Mouse (Mus musculus): ENCODE results near the gene Coq8b. TPM values are rescaled to one million over a fixed set of nuclear protein-coding genes. Genes with fewer than 3 reads are reported as not detected.

The Coq8b gene
- total RNA-seq (2022), result 10 to 100 TPM; 38.9 to 48.4 (median 42.6) TPM

- peak; percentile 90 to 93 for DNase-seq (ENCODE audit: low spot score in 2 of 2)
These were observed at the start of gene Coq8b for GRCm38 (mm10) chr7:27232781-27233281. Gene Coq8b, plus strand, starts transcription at chr7:27233023.

- no peak for DNase-seq (ENCODE audit: low spot score in 2 of 2)
These were observed 47.9 kb upstream of the Coq8b start for GRCm38 (mm10) chr7:27184964-27185363.

- no peak for DNase-seq (ENCODE audit: low spot score in 2 of 2)
These were observed 46.8 kb upstream of the Coq8b start for GRCm38 (mm10) chr7:27185986-27186385.

- DNase-seq (ENCODE audit: low spot score in 2 of 2), result no peak
These were observed 43.4 kb upstream of the Coq8b start for GRCm38 (mm10) chr7:27189271-27189931.

- DNase-seq (ENCODE audit: low spot score in 2 of 2), result no peak
These were observed 40.4 kb upstream of the Coq8b start for GRCm38 (mm10) chr7:27192434-27192833.

- DNase-seq (ENCODE audit: low spot score in 2 of 2), result no peak
These were observed 39.1 kb upstream of the Coq8b start for GRCm38 (mm10) chr7:27193731-27194130.

GRCm38 (mm10) chr7:27195681-27196611 lies 36.9 kb upstream of the Coq8b start, which contains the start of the genes BC024978 and Snrpa:
Gene BC024978, plus strand, starts transcription at chr7:27195781.
Gene Snrpa, minus strand, starts transcription at chr7:27196271.
- peak; percentile 99 to 100 for DNase-seq (ENCODE audit: low spot score in 2 of 2)

GRCm38 (mm10) chr7:27197136-27197535 lies 35.7 kb upstream of the Coq8b start:
- no peak for DNase-seq (ENCODE audit: low spot score in 2 of 2)

- DNase-seq (ENCODE audit: low spot score in 2 of 2), result no peak
These were observed 35.2 kb upstream of the Coq8b start for GRCm38 (mm10) chr7:27197634-27198033.

- no peak for DNase-seq (ENCODE audit: low spot score in 2 of 2)
These were observed 34.5 kb upstream of the Coq8b start for GRCm38 (mm10) chr7:27198355-27198754.

- no peak for DNase-seq (ENCODE audit: low spot score in 2 of 2)
These were observed 34.0 kb upstream of the Coq8b start for GRCm38 (mm10) chr7:27198779-27199178.

GRCm38 (mm10) chr7:27203730-27204449 lies 28.9 kb upstream of the Coq8b start:
- no peak for DNase-seq (ENCODE audit: low spot score in 2 of 2)

- no peak for DNase-seq (ENCODE audit: low spot score in 2 of 2)
These were observed 20.2 kb upstream of the Coq8b start for GRCm38 (mm10) chr7:27212626-27213025.

GRCm38 (mm10) chr7:27218586-27218985 lies 14.2 kb upstream of the Coq8b start:
- no peak for DNase-seq (ENCODE audit: low spot score in 2 of 2)

GRCm38 (mm10) chr7:27219937-27220336 lies 12.9 kb upstream of the Coq8b start:
- no peak for DNase-seq (ENCODE audit: low spot score in 2 of 2)

- no peak for DNase-seq (ENCODE audit: low spot score in 2 of 2)
These were observed 10.9 kb upstream of the Coq8b start for GRCm38 (mm10) chr7:27221939-27222338.

- DNase-seq (ENCODE audit: low spot score in 2 of 2), result no peak
These were observed 10.3 kb upstream of the Coq8b start for GRCm38 (mm10) chr7:27222538-27222937.

- no peak for DNase-seq (ENCODE audit: low spot score in 2 of 2)
These were observed 7.8 kb upstream of the Coq8b start for GRCm38 (mm10) chr7:27224877-27225575.

GRCm38 (mm10) chr7:27227276-27227675 lies 5.5 kb upstream of the Coq8b start:
- no peak for DNase-seq (ENCODE audit: low spot score in 2 of 2)

- no peak for DNase-seq (ENCODE audit: low spot score in 2 of 2)
These were observed 5.1 kb upstream of the Coq8b start for GRCm38 (mm10) chr7:27227676-27228075.

- peak; percentile 87 to 88 for DNase-seq (ENCODE audit: low spot score in 2 of 2)
These were observed 4.5 kb upstream of the Coq8b start, which contains the start of gene Itpkc for GRCm38 (mm10) chr7:27228281-27228821. Gene Itpkc, minus strand, starts transcription at chr7:27228661.
